Mouse (Mus musculus): ENCODE results near the gene D930048N14Rik.

DNA sequence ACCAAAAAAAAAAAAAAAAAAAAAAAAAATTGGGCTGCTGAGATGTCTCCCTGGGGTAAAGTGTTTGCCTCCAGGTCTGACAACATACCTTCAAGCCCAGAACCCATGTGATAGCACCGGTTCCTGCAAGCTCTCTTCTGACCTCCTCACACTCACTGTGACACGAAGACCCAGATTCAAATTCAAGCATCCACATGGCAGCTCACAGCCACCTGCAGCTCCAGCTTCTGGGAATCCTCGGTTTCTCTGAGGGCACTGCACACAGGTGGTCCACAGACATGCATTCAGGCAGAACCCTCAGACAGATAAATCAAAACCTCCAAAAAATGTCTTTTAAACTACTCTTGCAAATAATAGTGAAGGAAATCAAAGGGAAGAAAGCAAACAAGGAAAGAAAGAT lies 28.7 kb downstream of the D930048N14Rik start:
- TF ChIP-seq POLR2A (IDR thresholded peaks at IDR 0.05; ENCODE audit: borderline replicate concordance, extremely low read depth, low read depth, low read length) (no peak), CTCF (IDR thresholded peaks at IDR 0.05; ENCODE audit: insufficient read depth, low read length) (no peak)

Data from lung, adult 2 months (tissue).